Mouse (Mus musculus): ENCODE data around the gene Casp12. TPM values are rescaled to one million over a fixed set of nuclear protein-coding genes. Genes with fewer than 3 reads are reported as not detected.

Gene Casp12
- polyA plus RNA-seq, 1 experiment from 2014 or later = 2.7 TPM

GRCm38 (mm10) chr9:5417871-5418270 is 72.6 kb downstream of the Casp12 start:
- no peaks in the 10 kb centered on the region for H3K27me3 ChIP-seq (ENCODE audit: control insufficient read depth, insufficient read depth, low read depth, low read length)
- H3K4me3 ChIP-seq (ENCODE audit: low read length) = no peak overlapping the region
- no peak overlapping the region for H3K4me2 ChIP-seq (ENCODE audit: low read depth, low read length)
- H3K36me3 ChIP-seq (ENCODE audit: control insufficient read depth, insufficient read depth, low read length) = no peaks in the 10 kb centered on the region
- H3K4me1 ChIP-seq (replicated peaks; ENCODE audit: control insufficient read depth, insufficient read depth, low read length) = no peaks in the 10 kb centered on the region
- 57% methylated on average over 2 of the region's 2 CpGs for WGBS
- no peaks in the 10 kb centered on the region for H3K9me3 ChIP-seq (ENCODE audit: control insufficient read depth, low read length)
- H3K27ac ChIP-seq (ENCODE audit: low read length) = no peak overlapping the region
- H3K9ac ChIP-seq (ENCODE audit: low read length) = no peak overlapping the region
- no peak for ATAC-seq (ENCODE audit: low read depth)

Other genes starting within 250 kb of the Casp12 start
- gene Casp1, start 46.9 kb upstream of the Casp12 start, polyA plus RNA-seq (2015; fragmentation: Nextera tagmentation; extraction: Ambion mirVana) = 1.3 and 1.7 TPM in 2 replicates
- gene Casp4, start 36.6 kb upstream of the Casp12 start, polyA plus RNA-seq (2015; fragmentation: Nextera tagmentation; extraction: Ambion mirVana) = 0.91 and 1.6 TPM in 2 replicates